Mouse (Mus musculus) MEL (cell line): ENCODE measurements at regions not wholly inside any gene's neighbourhood (a gene's known extent, or its start where the extent isn't known, plus 50 kb on each side); places are given as distances from the start of the nearest gene placed in this dataset.

Experiments
- DNase-seq: peaks from one replicate; pipeline ENCODE4 v3.0.0; 2011; ENCODE audit warnings: low read depth, low spot score
- H3K27ac ChIP-seq: 2 replicates; pipeline ENCODE4 v1.5.1; 2012; ENCODE audit warnings: low read depth, mild to moderate bottlenecking, control low read depth, low read length, moderate library complexity; ENCODE audit not compliant: control insufficient read depth
- H3K27me3 ChIP-seq, 2 experiments: fragments of 150-350 bp in 1 of 2; sonication (generic) in 1 of 2; 2 replicates each; pipeline ENCODE4 v1.6.1; 2012; ENCODE audit warnings: low read length in 2 of 2, mild to moderate bottlenecking in 2 of 2, improper control_type of control experiment in 1 of 2, moderate library complexity in 1 of 2; ENCODE audit not compliant: insufficient read depth in 2 of 2, control insufficient read depth in 1 of 2
- H3K36me3 ChIP-seq, 2 experiments: 2 replicates each; pipeline ENCODE4 v1.6.1; 2012 to 2014; ENCODE audit warnings: low read length in 2 of 2, improper control_type of control experiment in 1 of 2, inconsistent platforms in 1 of 2, mild to moderate bottlenecking in 1 of 2; ENCODE audit not compliant: insufficient read depth in 2 of 2, control insufficient read depth in 1 of 2
- H3K4me1 ChIP-seq, 2 experiments: fragments of 150-350 bp in 1 of 2; sonication (generic) in 1 of 2; 2 replicates each; pipeline ENCODE4 v1.6.1; 2012; ENCODE audit warnings: low read length in 2 of 2, improper control_type of control experiment in 1 of 2, mild to moderate bottlenecking in 1 of 2; ENCODE audit not compliant: insufficient read depth in 2 of 2, control insufficient read depth in 1 of 2
- H3K4me3 ChIP-seq, 2 experiments: fragments of 150-350 bp in 1 of 2; sonication (generic) in 1 of 2; 2 replicates each; pipeline ENCODE4 v1.5.1; 2012; ENCODE audit warnings: low read depth in 2 of 2, low read length in 2 of 2, mild to moderate bottlenecking in 2 of 2, moderate library complexity in 2 of 2, control low read depth in 1 of 2, improper control_type of control experiment in 1 of 2; ENCODE audit not compliant: control insufficient read depth in 1 of 2, insufficient read depth in 1 of 2
- H3K79me2 ChIP-seq: 2 replicates; pipeline ENCODE4 v1.6.1; 2012; ENCODE audit warnings: mild to moderate bottlenecking, low read length, moderate library complexity; ENCODE audit not compliant: control insufficient read depth, poor library complexity, insufficient read depth
- H3K9ac ChIP-seq: 2 replicates; pipeline ENCODE4 v1.6.1; 2012; ENCODE audit warnings: low read depth, mild to moderate bottlenecking, control low read depth, low read length, moderate library complexity; ENCODE audit not compliant: control insufficient read depth, poor library complexity, severe bottlenecking
- H3K9me3 ChIP-seq: fragments of 150-350 bp; sonication (generic); replicated peaks from 2 replicates; pipeline ENCODE4 v1.6.1; 2012; ENCODE audit warnings: mild to moderate bottlenecking, low read length, improper control_type of control experiment, moderate library complexity; ENCODE audit not compliant: insufficient read depth
- BHLHE40 ChIP-seq: IDR thresholded peaks from 2 replicates; pipeline ENCODE4 v1.6.1; 2012; ENCODE audit warnings: low read depth, mild to moderate bottlenecking, inconsistent platforms, low read length, improper control_type of control experiment, borderline replicate concordance
- E2F4 ChIP-seq: IDR thresholded peaks from 2 replicates; pipeline ENCODE4 v1.6.1; 2011; ENCODE audit warnings: low read depth, low read length, improper control_type of control experiment, borderline replicate concordance
- GABPA ChIP-seq: IDR thresholded peaks from 2 replicates; pipeline ENCODE4 v1.6.1; 2012; ENCODE audit warnings: low read depth, mild to moderate bottlenecking, inconsistent platforms, low read length, improper control_type of control experiment, moderate library complexity
- GATA1 ChIP-seq: IDR thresholded peaks from 2 replicates; pipeline ENCODE4 v1.6.1; 2011; ENCODE audit warnings: low read depth, low read length, improper control_type of control experiment
- JUND ChIP-seq: IDR thresholded peaks from 2 replicates; pipeline ENCODE4 v1.6.1; 2011; ENCODE audit warnings: low read depth, mild to moderate bottlenecking, improper control_type of control experiment, low read length
- MAX ChIP-seq: IDR thresholded peaks from 2 replicates; pipeline ENCODE4 v1.6.1; 2011; ENCODE audit warnings: low read length, improper control_type of control experiment
- MAZ ChIP-seq: IDR thresholded peaks from 2 replicates; pipeline ENCODE4 v1.6.1; 2012; ENCODE audit warnings: low read depth, mild to moderate bottlenecking, inconsistent platforms, low read length, improper control_type of control experiment
- MEF2A ChIP-seq: IDR thresholded peaks from 2 replicates; pipeline ENCODE4 v1.6.1; 2014; ENCODE audit warnings: low read depth, mild to moderate bottlenecking, inconsistent platforms, low read length, improper control_type of control experiment; ENCODE audit not compliant: poor library complexity, insufficient replicate concordance, severe bottlenecking; ENCODE audit errors: extremely low read depth
- MXI1 ChIP-seq: IDR thresholded peaks from 2 replicates; pipeline ENCODE4 v1.6.1; 2011; ENCODE audit warnings: mild to moderate bottlenecking, low read depth, low read length, improper control_type of control experiment
- MYB ChIP-seq: IDR thresholded peaks from 2 replicates; pipeline ENCODE4 v1.6.1; 2011; ENCODE audit warnings: mild to moderate bottlenecking, low read depth, low read length, improper control_type of control experiment
- MYC ChIP-seq: IDR thresholded peaks from 2 replicates; pipeline ENCODE4 v1.6.1; 2011; ENCODE audit warnings: low read depth, mild to moderate bottlenecking, low read length, improper control_type of control experiment, moderate library complexity
- NRF1 ChIP-seq: IDR thresholded peaks from 2 replicates; pipeline ENCODE4 v1.6.1; 2014; ENCODE audit warnings: low read depth, mild to moderate bottlenecking, inconsistent platforms, low read length, improper control_type of control experiment, moderate library complexity; ENCODE audit not compliant: poor library complexity, insufficient read depth, severe bottlenecking
- POLR2A ChIP-seq, 2 experiments: IDR thresholded peaks; 2 replicates each; pipeline ENCODE4 v1.6.1; 2011 to 2012; ENCODE audit warnings: low read length in 2 of 2, mild to moderate bottlenecking in 2 of 2, control low read depth in 1 of 2, improper control_type of control experiment in 1 of 2, low read depth in 1 of 2, moderate library complexity in 1 of 2; ENCODE audit not compliant: control insufficient read depth in 1 of 2, insufficient read depth in 1 of 2, poor library complexity in 1 of 2
- POLR2AphosphoS5 ChIP-seq: IDR thresholded peaks from 2 replicates; pipeline ENCODE4 v1.6.1; 2012; ENCODE audit warnings: low read depth, borderline replicate concordance, mild to moderate bottlenecking, inconsistent platforms, low read length, moderate library complexity, mixed read lengths
- RAD21 ChIP-seq: IDR thresholded peaks from 2 replicates; pipeline ENCODE4 v1.6.1; 2011; ENCODE audit warnings: mild to moderate bottlenecking, low read depth, low read length, improper control_type of control experiment
- SIN3A ChIP-seq: IDR thresholded peaks from 2 replicates; pipeline ENCODE4 v1.6.1; 2012; ENCODE audit warnings: low read length, improper control_type of control experiment, inconsistent platforms
- TAL1 ChIP-seq: IDR thresholded peaks from 2 replicates; pipeline ENCODE4 v1.6.1; 2012; ENCODE audit warnings: mild to moderate bottlenecking, inconsistent platforms, low read length, moderate library complexity, mixed read lengths
- TCF12 ChIP-seq: IDR thresholded peaks from 2 replicates; pipeline ENCODE4 v1.6.1; 2014; ENCODE audit warnings: low read depth, mild to moderate bottlenecking, inconsistent platforms, low read length, improper control_type of control experiment, moderate library complexity
- UBTF ChIP-seq: IDR thresholded peaks from 2 replicates; pipeline ENCODE4 v1.6.1; 2012; ENCODE audit warnings: low read depth, mild to moderate bottlenecking, inconsistent platforms, low read length, improper control_type of control experiment, moderate library complexity, borderline replicate concordance; ENCODE audit not compliant: insufficient read depth
- USF2 ChIP-seq, 2 experiments: IDR thresholded peaks; 2 replicates each; pipeline ENCODE4 v1.6.1; 2011 to 2012; ENCODE audit warnings: improper control_type of control experiment in 2 of 2, low read length in 2 of 2, borderline replicate concordance in 1 of 2, inconsistent platforms in 1 of 2, low read depth in 1 of 2, mild to moderate bottlenecking in 1 of 2; ENCODE audit not compliant: insufficient read depth in 1 of 2
- ZC3H11A ChIP-seq: IDR thresholded peaks from 2 replicates; pipeline ENCODE4 v1.6.1; 2012; ENCODE audit warnings: low read depth, mild to moderate bottlenecking, inconsistent platforms, low read length, improper control_type of control experiment
- ZMIZ1 ChIP-seq: IDR thresholded peaks from 2 replicates; pipeline ENCODE4 v1.6.1; 2012; ENCODE audit warnings: low read depth, mild to moderate bottlenecking, inconsistent platforms, low read length, improper control_type of control experiment, moderate library complexity
- ZNF384 ChIP-seq: IDR thresholded peaks from 2 replicates; pipeline ENCODE4 v1.6.1; 2012; ENCODE audit warnings: low read depth, mild to moderate bottlenecking, inconsistent platforms, low read length, improper control_type of control experiment

GRCm38 (mm10) chr6:143531477-143531876 lies 364.5 kb downstream of the Etnk1 start:
- no peaks in the 10 kb centered on the region for H3K9me3 ChIP-seq
- H3K79me2 ChIP-seq: no peaks in the 10 kb centered on the region
- no peaks in the 10 kb centered on the region for H3K36me3 ChIP-seq
- DNase-seq: no peak
- H3K4me3 ChIP-seq: no peak overlapping the region
- no peak overlapping the region for H3K27ac ChIP-seq
- no peak overlapping the region for H3K9ac ChIP-seq
- TF ChIP-seq MEF2A: no peak
- no peak for TF ChIP-seq ZNF384
- no peak for TF ChIP-seq ZC3H11A
- TF ChIP-seq BHLHE40: no peak
- no peak for TF ChIP-seq TCF12
- no peak for TF ChIP-seq POLR2A (IDR thresholded peaks at IDR 0.05; ENCODE audit: control insufficient read depth in 1 of 2, insufficient read depth in 1 of 2, low read depth in 1 of 2, low read length in 2 of 2, poor library complexity in 1 of 2)
- TF ChIP-seq GABPA: no peak
- TF ChIP-seq USF2 (IDR thresholded peaks at IDR 0.05; ENCODE audit: borderline replicate concordance in 1 of 2, insufficient read depth in 1 of 2, low read depth in 1 of 2, low read length in 2 of 2): no peak
- no peak for TF ChIP-seq MYB
- TF ChIP-seq MAX: no peak
- TF ChIP-seq UBTF: no peak
- no peak for TF ChIP-seq GATA1
- no peak for TF ChIP-seq MYC
- no peak for TF ChIP-seq SIN3A
- TF ChIP-seq JUND: no peak
- TF ChIP-seq E2F4: no peak
- TF ChIP-seq MAZ: no peak
- TF ChIP-seq POLR2AphosphoS5: no peak
- TF ChIP-seq TAL1: no peak
- TF ChIP-seq RAD21: no peak
- no peaks in the 10 kb centered on the region for H3K4me1 ChIP-seq
- no peaks in the 10 kb centered on the region; a peak in 1 of 4 replicates for H3K27me3 ChIP-seq

GRCm38 (mm10) chr6:143532380-143532779 lies 365.4 kb downstream of the Etnk1 start:
- no peak for DNase-seq
- no peak overlapping the region for H3K27ac ChIP-seq
- TF ChIP-seq ZMIZ1 (no peak), BHLHE40 (no peak), UBTF (no peak), NRF1 (no peak), MXI1 (no peak)
- TF ChIP-seq, all 39 proteins: peak for 0
- Histone ChIP-seq H3K79me2 (no peaks in the 10 kb centered on the region), H3K9ac (no peak overlapping the region), H3K9me3 (no peaks in the 10 kb centered on the region), H3K36me3 (no peaks in the 10 kb centered on the region), H3K4me3 (no peak overlapping the region), H3K4me1 (no peaks in the 10 kb centered on the region), H3K27me3 (no peaks in the 10 kb centered on the region; a peak in 1 of 4 replicates)
